Mouse (Mus musculus) hematopoietic stem cell, adult 5-6 weeks (primary cell): ENCODE data around the gene Gorab. TPM values are rescaled to one million over a fixed set of nuclear protein-coding genes. Genes with fewer than 3 reads are reported as not detected.

Source experiments
- ATAC-seq, 2 experiments: fragments of 125-278 bp in 1 of 2; replicated peaks in 1 of 2; 2 replicates each; pipeline ENCODE4 v1.8.0; 2016 to 2017; ENCODE audit warnings: inconsistent platforms in 2 of 2, mild to moderate bottlenecking in 2 of 2, moderate number of reproducible peaks in 2 of 2, low read depth in 1 of 2, moderate TSS enrichment in 1 of 2; ENCODE audit not compliant: low FRiP score in 2 of 2, poor library complexity in 2 of 2, severe bottlenecking in 2 of 2, insufficient read depth in 1 of 2, low TSS enrichment in 1 of 2
- total RNA-seq: library from RNA; stranded (forward); fragments of 172-1452, 232-1000 nt; gene quantifications from 2 replicates; pipeline ENCODE4 v1.2.3, GENCODE M21; 2017

Gorab gene
- total RNA-seq, 1 experiment from 2014 or later, result 14.5 TPM

DNA sequence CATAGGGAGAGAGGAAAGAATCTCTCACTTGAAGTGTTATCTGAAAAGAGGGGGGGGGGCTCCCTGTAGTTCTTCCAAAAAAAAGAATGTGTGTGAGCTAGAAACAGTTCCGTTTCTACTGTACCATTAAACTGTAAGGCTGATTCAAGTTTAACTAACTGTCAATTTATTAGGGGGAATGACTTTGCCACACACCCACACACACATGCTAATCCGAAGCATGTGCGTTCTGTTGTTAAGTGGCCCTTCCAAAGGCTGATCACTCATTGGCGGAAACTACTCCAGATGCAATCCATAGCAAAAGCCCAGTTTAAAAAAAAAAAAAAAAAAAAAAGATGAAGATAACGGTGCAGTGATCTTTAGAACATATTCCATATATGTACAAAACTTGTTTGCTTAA, 42.1 kb downstream of the Gorab start:
- ATAC-seq, result no peak

- no peak for ATAC-seq
These were observed 42.7 kb downstream of the Gorab start for GRCm38 (mm10) chr1:163360796-163361195.

- ATAC-seq, result no peak
These were observed 43.9 kb downstream of the Gorab start for GRCm38 (mm10) chr1:163359521-163359920.

- ATAC-seq, result no peak
These were observed 45.3 kb downstream of the Gorab start for GRCm38 (mm10) chr1:163358165-163358564.

- ATAC-seq, result no peak
These were observed 45.7 kb downstream of the Gorab start for GRCm38 (mm10) chr1:163357733-163358132.

- ATAC-seq, result no peak
These were observed 47.3 kb downstream of the Gorab start for GRCm38 (mm10) chr1:163356167-163356566.

DNA sequence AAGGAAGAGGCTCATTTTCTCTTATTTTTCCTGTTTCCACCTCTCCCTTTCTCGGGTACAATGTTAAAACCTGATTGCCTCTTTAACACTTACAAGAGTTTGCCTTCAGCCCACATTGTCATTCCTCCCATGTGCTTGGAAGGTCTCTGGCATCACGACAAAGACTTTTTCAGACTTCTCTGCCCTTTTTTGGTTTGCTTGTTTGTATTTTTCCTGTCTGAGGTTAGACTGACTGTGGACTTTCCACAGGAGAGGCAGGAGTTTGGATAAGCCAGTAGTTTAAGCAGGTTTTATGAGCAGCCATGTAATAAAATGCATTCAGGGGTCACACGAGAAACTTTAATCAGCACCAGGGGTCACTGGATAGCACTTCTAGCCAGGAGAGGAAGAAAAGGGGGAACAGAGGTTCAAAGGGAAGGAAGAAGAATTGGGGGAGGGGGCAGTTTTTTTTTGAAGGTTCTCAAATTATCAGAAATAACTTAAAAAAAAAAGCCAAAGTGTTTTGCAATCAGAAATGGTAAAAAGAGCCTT, 47.8 kb downstream of the Gorab start:
- no peak for ATAC-seq

DNA sequence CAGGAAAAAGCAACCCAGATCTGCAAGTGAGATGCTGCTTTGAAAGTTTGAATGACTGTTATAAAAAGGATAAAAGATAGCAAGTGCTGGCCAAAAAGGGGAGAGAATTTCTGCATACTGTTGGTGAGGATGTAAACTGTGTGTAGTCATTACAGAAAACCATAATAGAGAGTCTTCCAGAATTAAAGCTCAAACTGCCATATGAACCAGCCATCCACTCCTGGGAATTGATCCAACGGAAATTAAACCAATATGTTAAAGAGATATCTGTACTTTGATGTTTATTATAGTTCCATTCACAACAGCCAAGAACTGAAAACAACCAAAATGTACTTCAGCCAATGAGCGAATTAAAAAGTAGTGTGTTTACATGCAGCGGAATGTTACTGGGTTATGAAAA, 52.5 kb downstream of the Gorab start:
- no peak for ATAC-seq

DNA sequence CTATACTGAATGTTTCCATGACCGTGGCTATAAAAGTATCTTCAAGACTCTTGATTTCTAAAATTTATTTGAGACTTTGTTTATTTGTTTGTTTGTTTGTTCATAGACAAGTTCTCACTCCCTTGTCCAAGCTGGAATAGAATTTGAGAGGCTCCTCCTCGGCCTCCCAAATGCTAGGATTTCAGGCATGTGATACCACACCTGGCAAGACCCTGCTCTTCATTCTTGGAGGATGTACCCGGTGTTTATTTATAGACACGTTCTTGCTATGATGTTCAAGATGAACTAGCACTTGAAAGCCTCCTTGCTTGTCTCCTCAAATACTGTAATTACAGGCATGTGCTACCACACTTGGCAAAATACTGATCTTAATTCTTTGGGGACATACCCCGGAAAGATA, 57.9 kb downstream of the Gorab start:
- ATAC-seq, result no peak

DNA sequence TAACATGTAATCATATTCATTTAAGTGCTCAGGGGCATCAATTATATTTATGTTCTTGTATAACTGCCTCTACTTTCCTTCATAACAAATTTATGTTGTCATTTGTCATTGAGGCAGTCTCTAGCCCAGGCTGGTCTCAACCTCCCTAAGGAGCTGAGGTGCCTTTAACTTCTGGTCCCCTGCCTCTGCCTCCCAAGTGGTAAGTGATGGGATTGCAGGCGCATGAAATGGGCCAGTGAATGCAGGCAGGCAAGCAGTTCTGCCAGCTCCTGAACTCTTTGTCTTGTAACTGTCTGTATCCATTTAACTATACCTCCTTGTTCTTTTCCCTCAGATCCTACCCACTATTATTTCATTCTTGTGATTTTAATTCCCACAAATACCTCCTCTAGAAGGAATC, 58.5 kb downstream of the Gorab start:
- ATAC-seq, result no peak; a peak in 1 of 4 replicates

DNA sequence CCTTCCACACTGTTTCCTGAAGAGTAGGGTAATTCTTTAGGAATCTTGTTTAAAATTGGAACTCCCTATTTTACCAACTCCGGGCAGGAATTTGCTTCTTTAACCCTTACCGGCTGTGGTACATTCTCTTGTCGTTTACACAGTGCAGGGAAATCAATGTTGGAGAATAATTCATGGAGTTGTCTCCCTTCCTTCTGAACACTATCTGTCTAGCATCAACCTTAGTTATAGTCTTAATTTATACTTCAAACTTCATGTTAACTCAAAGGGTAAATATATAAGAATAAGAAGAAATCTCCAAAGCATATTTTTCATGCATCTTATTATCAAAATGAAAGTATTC, 64.3 kb downstream of the Gorab start:
- ATAC-seq, result no peak

- ATAC-seq, result no peak
These were observed 64.8 kb downstream of the Gorab start for GRCm38 (mm10) chr1:163338525-163339218.

GRCm38 (mm10) chr1:163337821-163338220, 65.6 kb downstream of the Gorab start:
- ATAC-seq, result peak; percentile 53 to 71

Other genes with a start within 250 kb of the Gorab start
- not detected in 2 replicates for gene Prrx1, start 90.0 kb downstream of the Gorab start, total RNA-seq